Mouse (Mus musculus): Measurements from ENCODE around the gene Rsl24d1. TPM values are rescaled to one million over a fixed set of nuclear protein-coding genes. Genes with fewer than 3 reads are reported as not detected.
"Not testable (repeated sequence)": the region's sequence is repeated elsewhere in the genome, so short reads cannot be mapped to it uniquely, and the experiment has no call there.

The Rsl24d1 gene
- total RNA-seq (2014; fragmentation: Nextera tagmentation) (103 and 110 TPM in 2 replicates), total RNA-seq (2017) (193 and 210 TPM in 2 replicates)

- peak; percentile 99 for ATAC-seq (replicated peaks; ENCODE audit: low FRiP score, low TSS enrichment, poor library complexity, severe bottlenecking)
Observed at GRCm38 (mm10) chr9:73112919-73113906, at the start of gene Rsl24d1. TSS of gene Rsl24d1 (plus strand) at chr9:73113426.

GRCm38 (mm10) chr9:73063621-73064290, 49.5 kb upstream of the Rsl24d1 start:
- no peak for ATAC-seq (replicated peaks; ENCODE audit: low FRiP score, low TSS enrichment, poor library complexity, severe bottlenecking)

- no peak for ATAC-seq (replicated peaks; ENCODE audit: low FRiP score, low TSS enrichment, poor library complexity, severe bottlenecking)
Observed at GRCm38 (mm10) chr9:73067086-73067485, 46.1 kb upstream of the Rsl24d1 start.

- peak; percentile 66 for ATAC-seq (replicated peaks; ENCODE audit: low FRiP score, low TSS enrichment, poor library complexity, severe bottlenecking)
Observed at GRCm38 (mm10) chr9:73068230-73068679, 45.0 kb upstream of the Rsl24d1 start.

GRCm38 (mm10) chr9:73068688-73069087, 44.5 kb upstream of the Rsl24d1 start:
- ATAC-seq (replicated peaks; ENCODE audit: low FRiP score, low TSS enrichment, poor library complexity, severe bottlenecking): no peak

GRCm38 (mm10) chr9:73070971-73071659, 42.1 kb upstream of the Rsl24d1 start:
- no peak; the same call in 1 of the 2 replicates for ATAC-seq (replicated peaks; ENCODE audit: low FRiP score, low TSS enrichment, poor library complexity, severe bottlenecking)

GRCm38 (mm10) chr9:73072426-73072825, 40.8 kb upstream of the Rsl24d1 start:
- peak; percentile 71 for ATAC-seq (replicated peaks; ENCODE audit: low FRiP score, low TSS enrichment, poor library complexity, severe bottlenecking)

GRCm38 (mm10) chr9:73073169-73073568, 40.1 kb upstream of the Rsl24d1 start:
- no peak for ATAC-seq (replicated peaks; ENCODE audit: low FRiP score, low TSS enrichment, poor library complexity, severe bottlenecking)

- ATAC-seq (replicated peaks; ENCODE audit: low FRiP score, low TSS enrichment, poor library complexity, severe bottlenecking): not testable (repeated sequence)
Observed at GRCm38 (mm10) chr9:73079349-73079748, 33.9 kb upstream of the Rsl24d1 start.

- ATAC-seq (replicated peaks; ENCODE audit: low FRiP score, low TSS enrichment, poor library complexity, severe bottlenecking): no peak
Observed at GRCm38 (mm10) chr9:73079801-73080325, 33.4 kb upstream of the Rsl24d1 start.

GRCm38 (mm10) chr9:73082291-73083000, 30.8 kb upstream of the Rsl24d1 start:
- no peak for ATAC-seq (replicated peaks; ENCODE audit: low FRiP score, low TSS enrichment, poor library complexity, severe bottlenecking)

- no peak for ATAC-seq (replicated peaks; ENCODE audit: low FRiP score, low TSS enrichment, poor library complexity, severe bottlenecking)
Observed at GRCm38 (mm10) chr9:73083956-73084355, 29.3 kb upstream of the Rsl24d1 start.

- 0 out of 2 replicates have a peak, but pooled peaks have one; percentile 31 for ATAC-seq (replicated peaks; ENCODE audit: low FRiP score, low TSS enrichment, poor library complexity, severe bottlenecking)
Observed at GRCm38 (mm10) chr9:73085845-73086244, 27.4 kb upstream of the Rsl24d1 start.

GRCm38 (mm10) chr9:73087121-73087520, 26.1 kb upstream of the Rsl24d1 start:
- 0 out of 2 replicates have a peak, but pooled peaks have one; percentile 45 for ATAC-seq (replicated peaks; ENCODE audit: low FRiP score, low TSS enrichment, poor library complexity, severe bottlenecking)

GRCm38 (mm10) chr9:73087581-73087980, 25.6 kb upstream of the Rsl24d1 start:
- no peak for ATAC-seq (replicated peaks; ENCODE audit: low FRiP score, low TSS enrichment, poor library complexity, severe bottlenecking)

GRCm38 (mm10) chr9:73089222-73089920, 23.9 kb upstream of the Rsl24d1 start:
- ATAC-seq (replicated peaks; ENCODE audit: low FRiP score, low TSS enrichment, poor library complexity, severe bottlenecking): 0 out of 2 replicates have a peak, but pooled peaks have one; percentile 17

- ATAC-seq (replicated peaks; ENCODE audit: low FRiP score, low TSS enrichment, poor library complexity, severe bottlenecking): no peak
Observed at GRCm38 (mm10) chr9:73090121-73090520, 23.1 kb upstream of the Rsl24d1 start.

GRCm38 (mm10) chr9:73091747-73092146, 21.5 kb upstream of the Rsl24d1 start:
- ATAC-seq (replicated peaks; ENCODE audit: low FRiP score, low TSS enrichment, poor library complexity, severe bottlenecking): no peak; the same call in 1 of the 2 replicates

Data from megakaryocyte-erythroid progenitor cell, adult 5-6 weeks (primary cell).